Mouse (Mus musculus): ENCODE data around the gene Anks1. TPM values are rescaled to one million over a fixed set of nuclear protein-coding genes. Genes with fewer than 3 reads are reported as not detected.

Gene Anks1
- polyA plus RNA-seq, 1 experiment from 2014 or later, result 14.5 TPM

- no peak overlapping the region for H3K4me3 ChIP-seq (ENCODE audit: low read length)
- no peaks in the 10 kb centered on the region for H3K4me1 ChIP-seq (ENCODE audit: insufficient read depth, low read length)
- H3K27ac ChIP-seq (ENCODE audit: low read length), result no peak overlapping the region
- no peak overlapping the region for H3K4me2 ChIP-seq (replicated peaks; ENCODE audit: low read depth, low read length)
- no peak overlapping the region for H3K9ac ChIP-seq (replicated peaks; ENCODE audit: low read length)
- 85% methylated on average over 13 of the region's 13 CpGs for WGBS
- H3K36me3 ChIP-seq (ENCODE audit: insufficient read depth, low read length), result no peaks in the 10 kb centered on the region
- no peaks in the 10 kb centered on the region for H3K9me3 ChIP-seq (ENCODE audit: low read length)
- no peak for ATAC-seq (ENCODE audit: low FRiP score, low TSS enrichment)
- no peaks in the 10 kb centered on the region for H3K27me3 ChIP-seq (ENCODE audit: insufficient read depth, low read length)
Measured at GRCm38 (mm10) chr17:28070256-28070655, 161.2 kb downstream of the Anks1 start.

- 62% methylated on average over 2 of the region's 2 CpGs for WGBS
- Histone ChIP-seq H3K9me3 (ENCODE audit: low read length) (no peaks in the 10 kb centered on the region), H3K27me3 (ENCODE audit: insufficient read depth, low read length) (no peaks in the 10 kb centered on the region), H3K27ac (ENCODE audit: low read length) (no peak overlapping the region), H3K4me3 (ENCODE audit: low read length) (no peak overlapping the region), H3K4me2 (replicated peaks; ENCODE audit: low read depth, low read length) (no peak overlapping the region), H3K4me1 (ENCODE audit: insufficient read depth, low read length) (no peaks in the 10 kb centered on the region), H3K9ac (replicated peaks; ENCODE audit: low read length) (no peak overlapping the region), H3K36me3 (ENCODE audit: insufficient read depth, low read length) (no peaks in the 10 kb centered on the region)
- ATAC-seq (ENCODE audit: low FRiP score, low TSS enrichment), result no peak
Measured at GRCm38 (mm10) chr17:28072730-28073129, 163.6 kb downstream of the Anks1 start.

DNA sequence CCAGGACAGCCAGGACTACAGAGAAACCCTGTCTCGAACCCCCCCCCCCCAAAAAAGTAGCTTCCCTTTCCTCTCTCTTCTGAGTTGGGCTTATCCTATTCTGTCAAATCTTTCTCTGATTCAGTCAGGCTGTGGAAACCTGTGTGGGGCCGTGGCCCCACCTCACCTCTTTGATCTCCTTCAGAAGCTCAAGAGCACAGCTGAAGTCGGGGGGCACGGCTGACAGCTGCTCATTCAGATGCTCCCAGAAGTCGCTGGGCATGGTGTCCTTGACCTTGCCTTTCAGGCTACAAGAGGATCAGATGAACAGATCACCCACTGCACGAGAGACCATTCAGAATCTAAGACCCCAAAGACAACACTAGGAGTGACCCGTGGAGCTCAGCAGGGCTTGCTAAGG, 165.4 kb downstream of the Anks1 start:
- 70% methylated on average over 7 of the region's 7 CpGs for WGBS
- H3K9ac ChIP-seq (replicated peaks; ENCODE audit: low read length), result no peak overlapping the region
- H3K36me3 ChIP-seq (ENCODE audit: insufficient read depth, low read length), result no peaks in the 10 kb centered on the region
- no peaks in the 10 kb centered on the region for H3K9me3 ChIP-seq (ENCODE audit: low read length)
- H3K4me1 ChIP-seq (ENCODE audit: insufficient read depth, low read length), result peaks cover 4% of the 10 kb centered on the region; the same call in 1 of the 2 replicates
- ATAC-seq (ENCODE audit: low FRiP score, low TSS enrichment), result no peak
- no peak overlapping the region for H3K4me2 ChIP-seq (replicated peaks; ENCODE audit: low read depth, low read length)
- H3K4me3 ChIP-seq (ENCODE audit: low read length), result no peak overlapping the region
- H3K27ac ChIP-seq (ENCODE audit: low read length), result no peak overlapping the region
- H3K27me3 ChIP-seq (ENCODE audit: insufficient read depth, low read length), result no peaks in the 10 kb centered on the region

GRCm38 (mm10) chr17:28078028-28078427, 168.9 kb downstream of the Anks1 start:
- H3K27ac ChIP-seq (ENCODE audit: low read length), result no peak overlapping the region
- H3K36me3 ChIP-seq (ENCODE audit: insufficient read depth, low read length), result no peaks in the 10 kb centered on the region
- 73% methylated on average over 9 of the region's 9 CpGs for WGBS
- no peak overlapping the region for H3K4me3 ChIP-seq (ENCODE audit: low read length)
- no peaks in the 10 kb centered on the region for H3K27me3 ChIP-seq (ENCODE audit: insufficient read depth, low read length)
- peaks cover 8% of the 10 kb centered on the region; the same call in 1 of the 2 replicates for H3K4me1 ChIP-seq (ENCODE audit: insufficient read depth, low read length)
- no peaks in the 10 kb centered on the region for H3K9me3 ChIP-seq (ENCODE audit: low read length)
- H3K4me2 ChIP-seq (replicated peaks; ENCODE audit: low read depth, low read length), result no peak overlapping the region
- no peak overlapping the region for H3K9ac ChIP-seq (replicated peaks; ENCODE audit: low read length)
- ATAC-seq (ENCODE audit: low FRiP score, low TSS enrichment), result no peak

GRCm38 (mm10) chr17:28079618-28080017, 170.5 kb downstream of the Anks1 start:
- H3K9me3 ChIP-seq (ENCODE audit: low read length), result no peaks in the 10 kb centered on the region
- H3K4me3 ChIP-seq (ENCODE audit: low read length), result peak overlapping the region; percentile 72
- H3K9ac ChIP-seq (replicated peaks; ENCODE audit: low read length), result peak overlapping the region; percentile 77
- WGBS, result under 1% methylated on average over 25 of the region's 25 CpGs
- peaks cover 13% of the 10 kb centered on the region; the same call in 1 of the 2 replicates for H3K4me1 ChIP-seq (ENCODE audit: insufficient read depth, low read length)
- H3K27me3 ChIP-seq (ENCODE audit: insufficient read depth, low read length), result no peaks in the 10 kb centered on the region
- ATAC-seq (ENCODE audit: low FRiP score, low TSS enrichment), result peak; percentile 69
- H3K27ac ChIP-seq (ENCODE audit: low read length), result peak overlapping the region; percentile 55
- H3K36me3 ChIP-seq (ENCODE audit: insufficient read depth, low read length), result no peaks in the 10 kb centered on the region
- H3K4me2 ChIP-seq (replicated peaks; ENCODE audit: low read depth, low read length), result peak overlapping the region; percentile 99

- no peaks in the 10 kb centered on the region for H3K36me3 ChIP-seq (ENCODE audit: insufficient read depth, low read length)
- H3K27ac ChIP-seq (ENCODE audit: low read length), result peak within 1 kb of the TSS; percentile 55
- peak within 1 kb of the TSS; percentile 77 for H3K9ac ChIP-seq (replicated peaks; ENCODE audit: low read length)
- no peaks in the 10 kb centered on the region for H3K27me3 ChIP-seq (ENCODE audit: insufficient read depth, low read length)
- peak; percentile 85 for ATAC-seq (ENCODE audit: low FRiP score, low TSS enrichment)
- under 1% methylated on average over 48 of the region's 57 CpGs for whole genome bisulfite sequencing
- H3K4me3 ChIP-seq (ENCODE audit: low read length), result peak within 1 kb of the TSS; percentile 72
- peaks cover 17% of the 10 kb centered on the region; the same call in 1 of the 2 replicates for H3K4me1 ChIP-seq (ENCODE audit: insufficient read depth, low read length)
- H3K4me2 ChIP-seq (replicated peaks; ENCODE audit: low read depth, low read length), result peak within 1 kb of the TSS; percentile 99
- no peaks in the 10 kb centered on the region for H3K9me3 ChIP-seq (ENCODE audit: low read length)
Measured at GRCm38 (mm10) chr17:28080045-28080816, 171.1 kb downstream of the Anks1 start, which contains the start of gene Tcp11. Gene Tcp11 (minus strand): TSS chr17:28080639.

DNA sequence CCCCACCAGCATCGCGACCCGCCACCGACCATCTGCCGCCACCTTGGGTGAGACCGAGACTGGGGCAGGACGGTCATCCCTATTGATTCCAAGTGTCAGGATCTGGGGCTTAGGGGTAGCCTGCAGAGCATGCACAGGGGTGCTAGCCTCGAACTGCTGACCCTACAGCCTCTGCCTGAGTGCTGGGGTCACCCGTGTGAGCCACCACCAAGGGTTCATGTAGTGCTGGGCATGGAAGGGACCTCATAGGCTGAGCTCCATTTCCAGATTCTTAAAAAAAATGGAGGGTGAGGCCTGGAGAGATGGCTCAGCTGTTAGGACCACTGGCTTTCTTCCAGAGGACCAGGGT, 171.7 kb downstream of the Anks1 start:
- peak overlapping the region; percentile 77 for H3K9ac ChIP-seq (replicated peaks; ENCODE audit: low read length)
- H3K27ac ChIP-seq (ENCODE audit: low read length), result no peak overlapping the region
- peak overlapping the region; percentile 99 for H3K4me2 ChIP-seq (replicated peaks; ENCODE audit: low read depth, low read length)
- peak; percentile 46 for ATAC-seq (ENCODE audit: low FRiP score, low TSS enrichment)
- H3K36me3 ChIP-seq (ENCODE audit: insufficient read depth, low read length), result no peaks in the 10 kb centered on the region
- H3K27me3 ChIP-seq (ENCODE audit: insufficient read depth, low read length), result no peaks in the 10 kb centered on the region
- WGBS, result 14% methylated on average over 9 of the region's 9 CpGs
- peaks cover 21% of the 10 kb centered on the region; the same call in 1 of the 2 replicates for H3K4me1 ChIP-seq (ENCODE audit: insufficient read depth, low read length)
- peak overlapping the region; percentile 72 for H3K4me3 ChIP-seq (ENCODE audit: low read length)
- no peaks in the 10 kb centered on the region for H3K9me3 ChIP-seq (ENCODE audit: low read length)

GRCm38 (mm10) chr17:28081385-28081784, 172.3 kb downstream of the Anks1 start:
- peaks cover 21% of the 10 kb centered on the region; the same call in 1 of the 2 replicates for H3K4me1 ChIP-seq (ENCODE audit: insufficient read depth, low read length)
- 66% methylated on average over 9 of the region's 9 CpGs for WGBS
- H3K9ac ChIP-seq (replicated peaks; ENCODE audit: low read length), result no peak overlapping the region
- H3K4me3 ChIP-seq (ENCODE audit: low read length), result no peak overlapping the region
- no peak overlapping the region for H3K4me2 ChIP-seq (replicated peaks; ENCODE audit: low read depth, low read length)
- no peak overlapping the region for H3K27ac ChIP-seq (ENCODE audit: low read length)
- no peaks in the 10 kb centered on the region for H3K27me3 ChIP-seq (ENCODE audit: insufficient read depth, low read length)
- no peaks in the 10 kb centered on the region for H3K9me3 ChIP-seq (ENCODE audit: low read length)
- no peak for ATAC-seq (ENCODE audit: low FRiP score, low TSS enrichment)
- no peaks in the 10 kb centered on the region for H3K36me3 ChIP-seq (ENCODE audit: insufficient read depth, low read length)

DNA sequence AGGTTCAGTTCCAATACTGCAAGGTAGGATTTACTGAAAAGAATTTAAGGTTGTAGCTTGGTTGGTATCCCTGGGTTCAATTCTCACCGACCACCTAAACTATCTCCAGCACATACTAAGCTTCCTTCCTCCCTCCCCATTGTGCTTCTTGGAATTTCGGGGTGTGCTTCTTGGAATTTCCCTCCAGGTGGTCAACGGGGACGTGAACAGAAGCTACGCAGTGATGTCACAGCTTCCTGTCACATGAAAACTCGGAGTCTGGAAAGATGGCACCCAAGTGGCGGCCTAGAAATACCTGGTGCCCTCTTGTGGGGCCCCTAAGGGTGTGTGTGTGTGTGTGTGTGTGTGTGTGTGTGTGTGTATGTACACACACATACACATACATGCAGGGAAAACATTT, 172.8 kb downstream of the Anks1 start:
- Histone ChIP-seq H3K9ac (replicated peaks; ENCODE audit: low read length) (no peak overlapping the region), H3K9me3 (ENCODE audit: low read length) (no peaks in the 10 kb centered on the region), H3K4me1 (ENCODE audit: insufficient read depth, low read length) (peaks cover 21% of the 10 kb centered on the region; the same call in 1 of the 2 replicates), H3K4me3 (ENCODE audit: low read length) (no peak overlapping the region), H3K36me3 (ENCODE audit: insufficient read depth, low read length) (no peaks in the 10 kb centered on the region), H3K4me2 (replicated peaks; ENCODE audit: low read depth, low read length) (no peak overlapping the region), H3K27ac (ENCODE audit: low read length) (no peak overlapping the region; the same call in 1 of the 2 replicates), H3K27me3 (ENCODE audit: insufficient read depth, low read length) (no peaks in the 10 kb centered on the region)
- 88% methylated on average over 7 of the region's 7 CpGs for WGBS
- ATAC-seq (ENCODE audit: low FRiP score, low TSS enrichment), result no peak

GRCm38 (mm10) chr17:28082863-28083262, 173.8 kb downstream of the Anks1 start:
- no peaks in the 10 kb centered on the region for H3K27me3 ChIP-seq (ENCODE audit: insufficient read depth, low read length)
- peak; percentile 20; the same call in 1 of the 2 replicates for ATAC-seq (ENCODE audit: low FRiP score, low TSS enrichment)
- 57% methylated on average over 13 of the region's 13 CpGs for WGBS
- no peaks in the 10 kb centered on the region for H3K36me3 ChIP-seq (ENCODE audit: insufficient read depth, low read length)
- no peak overlapping the region for H3K9ac ChIP-seq (replicated peaks; ENCODE audit: low read length)
- H3K27ac ChIP-seq (ENCODE audit: low read length), result peak overlapping the region; percentile 77
- H3K4me3 ChIP-seq (ENCODE audit: low read length), result no peak overlapping the region
- no peak overlapping the region for H3K4me2 ChIP-seq (replicated peaks; ENCODE audit: low read depth, low read length)
- H3K4me1 ChIP-seq (ENCODE audit: insufficient read depth, low read length), result peaks cover 28% of the 10 kb centered on the region
- H3K9me3 ChIP-seq (ENCODE audit: low read length), result no peaks in the 10 kb centered on the region
